Mouse (Mus musculus) embryonic facial prominence, embryonic 11.5 days (tissue): Measurements from ENCODE around the gene Ano6. TPM values are rescaled to one million over a fixed set of nuclear protein-coding genes. Genes with fewer than 3 reads are reported as not detected.

Experiments used
- ATAC-seq: fragments of 200-750 bp; cut with Nextera tagmentation; replicated peaks from 2 replicates; pipeline ENCODE4 v1.8.0; 2017; ENCODE audit warnings: low read depth; ENCODE audit not compliant: insufficient number of reproducible peaks, low FRiP score, low TSS enrichment
- DNase-seq: peaks from one replicate; pipeline ENCODE4 v3.0.0-alpha.2; 2015; ENCODE audit warnings: low spot score
- H3K27ac ChIP-seq: fragments of 300-500 bp; sonication (generic); replicated peaks from 2 replicates; pipeline ENCODE4 v1.5.1; 2014; ENCODE audit warnings: mild to moderate bottlenecking, low read depth, low read length, control low read depth
- H3K27me3 ChIP-seq: fragments of 300-500 bp; sonication (generic); 2 replicates; pipeline ENCODE4 v1.6.1; 2014; ENCODE audit warnings: mild to moderate bottlenecking, low read length, moderate library complexity, mixed read lengths; ENCODE audit not compliant: control insufficient read depth, insufficient read depth
- H3K36me3 ChIP-seq: fragments of 300-500 bp; sonication (generic); replicated peaks from 2 replicates; pipeline ENCODE4 v1.6.1; 2014; ENCODE audit warnings: low read depth, mild to moderate bottlenecking, low read length, moderate library complexity, mixed read lengths; ENCODE audit not compliant: control insufficient read depth, insufficient read depth
- H3K4me1 ChIP-seq: fragments of 300-500 bp; sonication (generic); 2 replicates; pipeline ENCODE4 v1.6.1; 2014; ENCODE audit warnings: low read length, mixed read lengths; ENCODE audit not compliant: control insufficient read depth, insufficient read depth
- H3K4me2 ChIP-seq: fragments of 300-500 bp; sonication (generic); 2 replicates; pipeline ENCODE4 v1.6.1; 2014; ENCODE audit warnings: low read depth, mild to moderate bottlenecking, control low read depth, low read length, moderate library complexity
- H3K4me3 ChIP-seq: fragments of 300-500 bp; sonication (generic); 2 replicates; pipeline ENCODE4 v1.5.1; 2014; ENCODE audit warnings: low read depth, low read length, control low read depth
- H3K9ac ChIP-seq: fragments of 300-500 bp; sonication (generic); replicated peaks from 2 replicates; pipeline ENCODE4 v1.6.1; 2014; ENCODE audit warnings: mild to moderate bottlenecking, control low read depth, low read length
- H3K9me3 ChIP-seq: fragments of 300-500 bp; sonication (generic); replicated peaks from 2 replicates; pipeline ENCODE4 v1.6.1; 2016; ENCODE audit warnings: mild to moderate bottlenecking, low read length, inconsistent platforms, mixed read lengths; ENCODE audit not compliant: control insufficient read depth
- WGBS: fragments of 180-500 bp; shearing (Covaris S2); extraction: QIAGEN DNeasy Blood & Tissue Kit; methylation state at CpG from one replicate; pipeline ENCODE4 v1.1.7; 2014; 5-methylcytosine and 5-hydroxymethylcytosine counted together
- polyA plus RNA-seq: library from polyadenylated mRNA; unstranded; fragments of >200 nt; fragmentation: Nextera tagmentation; extraction: Ambion mirVana; gene quantifications from 2 replicates; pipeline ENCODE4 v1.2.1, GENCODE M21; 2014

Ano6 gene
- polyA plus RNA-seq, 1 experiment from 2014 or later = 43.9 TPM

DNA sequence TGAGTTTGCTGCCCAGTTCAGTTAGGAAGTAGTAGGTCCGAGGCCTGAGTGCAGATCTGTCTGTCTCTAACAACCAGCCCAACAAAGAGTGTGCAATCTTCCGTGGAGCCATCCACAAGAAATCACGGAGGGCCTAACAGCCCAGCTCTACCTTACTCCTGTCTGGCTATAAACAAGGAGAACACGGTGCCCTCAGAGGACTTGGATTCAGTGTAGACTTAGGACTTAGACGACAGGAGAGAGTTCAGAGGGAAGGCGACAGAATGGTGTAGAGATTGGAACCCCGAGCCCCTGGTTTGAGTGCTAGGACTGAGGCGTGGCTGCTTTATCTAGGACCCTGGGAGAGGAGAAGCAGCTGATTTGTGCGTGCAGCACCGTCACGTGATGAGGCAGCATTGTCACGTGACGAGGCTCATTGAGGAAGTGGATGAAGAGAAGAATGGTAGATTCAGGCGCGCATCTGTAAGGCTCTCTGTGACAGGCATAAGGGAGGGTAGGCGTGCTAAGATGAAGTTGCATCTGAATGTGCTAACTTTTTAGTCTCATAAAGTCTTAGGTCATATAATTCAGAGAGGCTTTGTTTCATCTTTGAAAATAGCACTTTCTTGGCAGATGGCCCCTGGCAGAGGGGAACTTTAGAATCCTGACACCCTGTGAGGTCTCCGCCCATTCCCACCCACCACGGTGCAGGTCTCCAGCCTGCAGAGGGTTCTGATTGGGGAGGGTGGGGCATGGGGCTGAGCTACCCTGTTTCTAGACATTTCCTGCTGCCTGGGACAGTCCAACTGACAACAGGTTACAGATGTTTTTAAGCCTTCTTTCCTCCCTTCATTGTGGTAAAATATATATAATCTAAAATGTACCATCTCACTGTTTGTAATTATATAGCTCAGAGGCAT, 59.1 kb downstream of the Ano6 start:
- Histone ChIP-seq H3K4me3 (no peak overlapping the region), H3K36me3 (no peaks in the 10 kb centered on the region), H3K27me3 (no peaks in the 10 kb centered on the region), H3K9me3 (no peaks in the 10 kb centered on the region), H3K4me2 (no peak overlapping the region), H3K4me1 (no peaks in the 10 kb centered on the region), H3K27ac (no peak overlapping the region), H3K9ac (no peak overlapping the region)
- WGBS = 76% methylated on average over 18 of the region's 18 CpGs
- ATAC-seq (no peak), DNase-seq (no peak)

DNA sequence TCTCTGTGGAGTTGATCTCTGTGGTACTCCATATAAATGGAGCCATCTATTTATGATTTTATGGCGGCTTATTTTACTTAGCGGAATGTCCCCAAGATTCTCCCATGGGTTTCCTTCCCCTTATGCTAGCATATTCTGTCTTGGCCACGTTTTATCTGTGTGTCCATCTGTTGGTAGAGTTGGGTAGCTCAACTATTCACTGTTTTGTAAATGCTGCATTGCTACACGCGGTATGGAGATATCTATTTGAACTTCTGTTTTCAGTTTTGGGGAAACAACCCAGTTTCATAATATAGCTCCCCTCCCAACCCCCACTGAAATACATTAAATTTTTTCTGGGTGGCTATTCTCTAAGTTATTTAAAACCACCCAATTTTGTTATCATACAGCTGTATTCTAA, 59.9 kb downstream of the Ano6 start:
- 94% methylated on average over 5 of the region's 5 CpGs for WGBS
- Histone ChIP-seq H3K27ac (no peak overlapping the region), H3K36me3 (no peaks in the 10 kb centered on the region), H3K27me3 (no peaks in the 10 kb centered on the region), H3K4me2 (no peak overlapping the region), H3K4me3 (no peak overlapping the region), H3K4me1 (no peaks in the 10 kb centered on the region), H3K9me3 (no peaks in the 10 kb centered on the region), H3K9ac (no peak overlapping the region)
- ATAC-seq (no peak), DNase-seq (no peak)

DNA sequence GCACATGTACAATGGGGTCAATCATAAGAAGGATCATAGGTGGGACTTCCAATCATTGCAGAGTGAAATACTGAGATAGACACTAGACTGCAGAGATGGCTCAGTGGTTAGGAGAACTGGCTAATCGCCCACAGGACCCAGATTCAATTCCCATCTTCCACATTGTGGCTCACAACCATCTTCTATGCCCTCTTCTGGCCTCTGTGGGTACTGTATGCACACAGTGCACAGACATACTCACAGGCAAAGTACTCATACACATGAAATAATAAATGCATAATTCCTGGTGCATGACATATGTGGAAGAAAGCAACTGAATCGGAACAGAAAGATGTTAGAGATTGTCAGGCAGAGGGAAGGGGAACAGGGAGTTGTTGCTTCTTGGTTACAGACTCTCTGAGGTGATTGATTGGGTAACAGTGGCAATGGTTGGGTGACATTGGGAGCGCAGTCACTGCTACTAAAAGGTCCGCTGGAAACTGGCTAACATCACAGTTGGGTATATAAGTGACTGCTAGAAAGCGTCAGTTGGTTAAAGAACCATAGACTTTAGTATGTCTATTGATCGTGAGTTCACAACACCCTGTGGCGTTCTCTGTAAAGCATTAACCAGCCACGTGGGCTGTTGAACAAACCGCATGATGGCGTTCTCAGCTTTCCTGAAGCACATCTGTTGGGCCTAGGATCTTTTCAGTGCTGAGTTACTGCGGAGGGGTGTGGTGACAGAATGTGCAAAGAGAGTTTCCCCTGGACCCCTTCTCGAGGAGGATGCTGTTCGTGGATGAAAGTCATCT, 64.6 kb downstream of the Ano6 start:
- no peaks in the 10 kb centered on the region for H3K27me3 ChIP-seq
- DNase-seq = no peak

DNA sequence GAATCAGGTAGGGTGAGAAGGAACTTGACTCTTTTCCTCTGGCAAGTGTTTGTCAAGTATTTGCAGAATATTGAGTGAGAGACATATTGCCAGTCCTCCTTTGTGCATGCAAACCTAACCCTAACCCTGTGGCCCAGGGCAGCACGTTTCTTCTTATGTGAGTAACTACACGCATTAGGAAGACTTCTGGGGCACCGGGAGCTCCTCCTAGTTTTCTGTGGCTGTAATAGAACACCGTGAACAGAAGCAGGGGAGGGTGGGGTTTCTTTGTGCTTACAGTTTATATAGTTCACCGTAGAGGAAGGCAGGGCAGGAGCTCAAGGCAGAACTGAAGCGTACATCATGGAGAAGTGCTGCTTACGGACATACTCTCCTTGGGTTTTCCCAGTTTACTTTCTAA, 65.3 kb downstream of the Ano6 start:
- no peak for ATAC-seq
- no peak overlapping the region for H3K4me2 ChIP-seq
- peak; percentile 73 for DNase-seq
- no peak overlapping the region for H3K4me3 ChIP-seq
- H3K9me3 ChIP-seq = no peaks in the 10 kb centered on the region
- WGBS = 38% methylated on average over 7 of the region's 7 CpGs
- H3K36me3 ChIP-seq = no peaks in the 10 kb centered on the region
- H3K4me1 ChIP-seq = no peaks in the 10 kb centered on the region
- no peaks in the 10 kb centered on the region for H3K27me3 ChIP-seq
- no peak overlapping the region; the same call in 1 of the 2 replicates for H3K9ac ChIP-seq
- H3K27ac ChIP-seq = no peak overlapping the region

More for the DNA sequence above, 64.6 kb downstream of the Ano6 start:
- Histone ChIP-seq H3K27ac (no peak overlapping the region), H3K4me2 (no peak overlapping the region), H3K9me3 (no peaks in the 10 kb centered on the region), H3K4me3 (no peak overlapping the region), H3K9ac (no peak overlapping the region), H3K36me3 (no peaks in the 10 kb centered on the region), H3K4me1 (no peaks in the 10 kb centered on the region)
- WGBS = 88% methylated on average over 13 of the region's 13 CpGs
- ATAC-seq = no peak

DNA sequence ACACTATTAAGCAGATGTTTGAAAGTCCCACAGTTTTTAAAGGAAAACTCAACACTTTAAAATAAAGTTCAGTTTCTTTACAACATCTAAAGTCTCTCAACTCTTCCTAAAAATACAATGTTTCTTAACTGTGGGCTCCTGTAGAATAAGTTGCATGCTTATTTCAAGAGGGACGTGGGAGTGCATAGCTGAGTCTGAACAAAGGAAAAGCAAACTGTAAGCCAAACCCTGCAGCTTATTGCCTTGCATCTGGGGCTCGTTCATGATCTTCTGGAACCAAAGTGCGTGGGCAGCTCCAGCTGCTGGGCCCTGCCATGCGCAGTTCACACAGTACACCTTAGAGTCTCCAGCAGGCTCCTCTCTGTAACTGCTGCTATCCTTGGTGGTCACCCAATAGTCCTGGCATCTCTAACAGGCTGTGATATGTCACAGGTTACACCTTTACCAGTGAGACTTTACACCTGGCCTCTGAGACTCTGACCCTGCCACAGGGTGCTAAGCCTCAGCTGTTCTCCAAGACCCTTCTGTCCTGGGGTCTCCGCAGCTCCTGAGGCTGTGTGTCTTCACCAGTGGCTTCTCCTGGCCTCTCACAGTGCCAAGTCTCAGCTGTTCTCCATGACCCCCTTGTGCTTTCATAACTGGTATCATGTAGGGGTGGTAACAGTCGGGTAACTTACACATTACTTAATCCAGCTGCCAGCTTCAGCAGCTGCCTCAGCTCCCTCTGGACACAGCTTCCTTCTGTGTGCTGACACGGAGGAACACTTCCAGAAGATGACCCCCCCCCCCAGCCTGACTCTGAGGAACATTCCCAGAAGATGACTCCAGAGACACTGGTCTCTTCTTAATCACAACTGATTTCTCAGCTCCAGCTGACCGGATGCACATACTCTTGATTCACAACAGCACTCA, 66.3 kb downstream of the Ano6 start:
- H3K27ac ChIP-seq = no peak overlapping the region
- WGBS = 70% methylated on average over 8 of the region's 8 CpGs

DNA sequence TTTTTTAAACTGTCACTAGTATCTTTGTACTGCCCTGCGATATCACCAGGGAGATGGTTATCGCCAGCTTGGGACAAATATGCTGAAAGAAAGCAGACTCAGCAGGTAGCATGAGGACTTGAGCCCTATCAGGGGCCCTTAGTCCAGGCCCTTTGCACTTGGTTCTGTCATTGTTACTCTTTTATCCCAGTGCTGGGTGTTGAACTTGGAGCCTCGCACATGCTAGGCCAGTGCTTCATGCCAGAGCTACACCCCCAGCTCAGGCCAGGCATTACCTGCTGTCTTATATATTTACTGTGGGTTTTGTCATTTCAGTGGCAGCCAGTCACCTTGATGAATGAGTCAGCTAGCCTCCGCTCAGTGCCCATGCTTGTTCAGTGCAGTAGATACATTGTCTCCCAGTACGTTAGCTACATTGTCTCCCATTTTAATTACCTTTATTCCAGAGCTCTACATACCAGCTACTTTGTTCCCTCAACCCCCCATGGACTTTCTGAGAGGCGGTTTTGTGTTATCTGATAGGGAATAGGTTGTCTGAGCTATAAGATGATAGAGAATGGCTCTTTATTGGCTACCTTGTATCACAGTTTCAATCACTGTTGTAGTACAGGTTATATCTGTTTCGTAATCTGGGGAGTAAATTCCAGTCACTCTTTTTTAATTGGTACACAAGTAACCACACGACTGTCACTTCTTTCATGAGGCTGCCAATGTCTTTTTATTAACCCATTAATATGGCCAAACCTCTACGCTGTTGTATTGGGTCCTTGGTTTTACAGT, 68.4 kb downstream of the Ano6 start:
- WGBS = 86% methylated on average over 9 of the region's 9 CpGs
- ATAC-seq (no peak), DNase-seq (no peak)
- Histone ChIP-seq H3K4me2 (no peak overlapping the region), H3K4me3 (no peak overlapping the region), H3K9me3 (no peaks in the 10 kb centered on the region), H3K27ac (no peak overlapping the region), H3K9ac (no peak overlapping the region), H3K27me3 (no peaks in the 10 kb centered on the region), H3K4me1 (no peaks in the 10 kb centered on the region), H3K36me3 (no peaks in the 10 kb centered on the region)

More for the DNA sequence above, 66.3 kb downstream of the Ano6 start:
- Histone ChIP-seq H3K4me1 (no peaks in the 10 kb centered on the region), H3K9ac (no peak overlapping the region), H3K9me3 (no peaks in the 10 kb centered on the region), H3K27me3 (no peaks in the 10 kb centered on the region), H3K36me3 (no peaks in the 10 kb centered on the region), H3K4me3 (no peak overlapping the region), H3K4me2 (no peak overlapping the region)
- no peak for DNase-seq
- 0 out of 2 replicates have a peak, but pooled peaks have one; percentile 48 for ATAC-seq
